Mouse (Mus musculus) Patski (cell line): ENCODE data around the gene Elf4. TPM values are rescaled to one million over a fixed set of nuclear protein-coding genes. Genes with fewer than 3 reads are reported as not detected.
A peak's percentile ranks its signal among the peaks of the same experiment; 100 is the strongest.

ENCODE experiments used
- ATAC-seq: fragments of 100-300 bp; one replicate; pipeline ENCODE4 v1.8.0; 2021
- CTCF ChIA-PET: fragments of 350-600 bp; sonication (Branson Sonifier 250); formaldehyde crosslinking; loops from one replicate; lab custom pipeline; 2022; ENCODE audit warnings: inconsistent platforms; lab: Charles Lee
- POLR2A ChIA-PET: fragments of 350-600 bp; sonication (Branson Sonifier 250); formaldehyde crosslinking; loops from one replicate; lab custom pipeline; 2022; ENCODE audit warnings: antibody characterized with exemption, inconsistent platforms; lab: Charles Lee
- DNase-seq: peaks from one replicate; pipeline ENCODE4 v3.0.0-alpha.2; 2011; ENCODE audit warnings: low read depth, low spot score
- H3K27me3 ChIP-seq: fragments of 371-371 bp; one replicate; pipeline ENCODE4 v1.5.1; 2021
- CTCF ChIP-seq: fragments of 100-300 bp; IDR thresholded peaks from one replicate; pipeline ENCODE4 v1.5.1; 2021
- in situ Hi-C: fragments of 300-500 bp; cut with MboI; formaldehyde crosslinking; loops from 3 replicates; pipeline ENCODE4 v1.11.1; 2018; ENCODE audit warnings: low pct_unique_long_range_greater_than_20kb, mixed read lengths
- polyA plus RNA-seq: library from polyadenylated mRNA; unstranded; gene quantifications from one replicate; pipeline ENCODE4 v1.2.3, GENCODE M21; 2021

The Elf4 gene
- polyA plus RNA-seq = 8.6 TPM

- ChIA-PET POLR2A (no interaction called here), CTCF (interaction anchor here (0.7 to 2.0 kb wide), 11 partner anchors 7 to 185 kb away, joined by 3 to 17 read pairs (median 4); no protein-coding TSS in a partner anchor)
- peak; percentile 69 for ATAC-seq
- in situ Hi-C loops = loop anchor here (5.0 to 10.0 kb wide), 2 partner anchors 41 to 188 kb away; no protein-coding TSS in a partner anchor
- TF ChIP-seq CTCF = no peak
- DNase-seq = no peak
- H3K27me3 ChIP-seq = no peaks in the 10 kb centered on the region
These were observed at the start of gene Elf4 for GRCm38 (mm10) chrX:48462754-48463507. Gene Elf4, minus strand, starts transcription at chrX:48463132.

GRCm38 (mm10) chrX:48493763-48494162 is 30.8 kb upstream of the Elf4 start:
- peaks cover 16% of the 10 kb centered on the region for H3K27me3 ChIP-seq
- CTCF ChIA-PET = interaction anchor here (1.2 kb wide), 1 partner anchor 11 kb away, joined by 3 read pairs; no protein-coding TSS in a partner anchor
- POLR2A ChIA-PET = no interaction called here
- no peak for DNase-seq
- no peak for ATAC-seq
- in situ Hi-C loops = no loop called here
- no peak for TF ChIP-seq CTCF

DNA sequence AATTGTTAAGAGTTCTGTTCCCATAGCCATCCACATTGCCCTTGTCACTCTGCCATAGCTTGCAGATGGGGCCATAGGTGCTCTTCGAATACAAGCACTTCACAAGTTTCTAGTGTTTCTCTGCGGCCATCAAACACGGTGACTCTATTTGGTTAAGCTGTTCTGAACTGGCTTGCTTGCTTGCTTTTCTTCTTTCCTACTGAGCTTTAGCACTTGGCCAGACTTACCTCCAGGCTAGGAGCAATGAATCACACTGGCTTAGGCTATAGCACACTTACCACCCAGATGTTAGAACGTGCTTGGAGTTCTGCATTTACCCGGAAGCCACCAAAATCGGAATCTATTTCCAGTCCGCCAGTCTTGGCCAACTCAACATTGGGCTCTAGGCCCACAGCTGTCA is 18.8 kb upstream of the Elf4 start:
- H3K27me3 ChIP-seq = peaks cover 34% of the 10 kb centered on the region
- ChIA-PET POLR2A (no interaction called here), CTCF (interaction anchor here (1.2 kb wide), 1 partner anchor 71 kb away, joined by 3 read pairs; no protein-coding TSS in a partner anchor)
- no peak for ATAC-seq
- TF ChIP-seq CTCF = no peak
- in situ Hi-C loops = no loop called here
- DNase-seq = no peak

GRCm38 (mm10) chrX:48481095-48481494 is 18.2 kb upstream of the Elf4 start:
- DNase-seq = no peak
- CTCF ChIA-PET = no interaction called here
- peaks cover 34% of the 10 kb centered on the region for H3K27me3 ChIP-seq
- in situ Hi-C loops = no loop called here
- POLR2A ChIA-PET = no interaction called here
- TF ChIP-seq CTCF = no peak
- ATAC-seq = no peak

- POLR2A ChIA-PET = no interaction called here
- DNase-seq (no peak), ATAC-seq (peak; percentile 32)
- in situ Hi-C loops = loop anchor here (10.0 kb wide), 1 partner anchor 193 kb away; no protein-coding TSS in a partner anchor
- CTCF ChIA-PET = no interaction called here
- TF ChIP-seq CTCF = no peak
- H3K27me3 ChIP-seq = peaks cover 6% of the 10 kb centered on the region
These were observed 4.5 kb upstream of the Elf4 start for GRCm38 (mm10) chrX:48467355-48467946.

- no peak for DNase-seq
- CTCF ChIA-PET = interaction anchor here (1.0 kb wide), 1 partner anchor 42 kb away, joined by 3 read pairs; no protein-coding TSS in a partner anchor
- in situ Hi-C loops = loop anchor here (10.0 kb wide), 1 partner anchor 191 kb away; no protein-coding TSS in a partner anchor
- POLR2A ChIA-PET = no interaction called here
- no peak for TF ChIP-seq CTCF
- H3K27me3 ChIP-seq = peaks cover 6% of the 10 kb centered on the region
- ATAC-seq = no peak
These were observed 3.2 kb upstream of the Elf4 start for GRCm38 (mm10) chrX:48466174-48466573.

GRCm38 (mm10) chrX:48464436-48464835 is 1.5 kb upstream of the Elf4 start:
- in situ Hi-C loops = loop anchor here (5.0 to 10.0 kb wide), 2 partner anchors 42 to 190 kb away; no protein-coding TSS in a partner anchor
- TF ChIP-seq CTCF = no peak
- peaks cover 4% of the 10 kb centered on the region for H3K27me3 ChIP-seq
- ATAC-seq (no peak), DNase-seq (no peak)
- POLR2A ChIA-PET = no interaction called here
- CTCF ChIA-PET = no interaction called here

DNA sequence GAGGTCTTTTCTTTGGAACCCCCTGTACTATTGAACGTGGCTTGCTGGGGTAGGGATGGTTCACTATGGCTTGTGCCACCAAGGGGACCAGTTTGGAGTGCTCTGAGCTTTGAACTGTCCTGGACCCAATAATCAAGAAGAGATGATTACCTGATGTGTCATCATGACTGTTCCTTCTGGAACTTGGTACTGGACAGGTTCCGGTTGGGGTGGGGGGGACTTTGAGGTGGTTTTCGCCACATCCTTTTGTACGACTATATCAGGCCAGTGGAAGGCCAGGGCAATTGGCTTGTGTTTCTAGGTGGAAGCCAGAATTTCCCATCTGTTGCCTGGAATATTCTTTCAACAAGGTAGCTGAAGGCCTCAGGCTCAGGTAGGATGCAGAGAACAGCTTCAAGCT is 704 bp upstream of the Elf4 start:
- ATAC-seq (no peak), DNase-seq (no peak)
- TF ChIP-seq CTCF = no peak
- no peaks in the 10 kb centered on the region for H3K27me3 ChIP-seq
- ChIA-PET CTCF (interaction anchor here (0.9 to 2.0 kb wide), 4 partner anchors 8 to 40 kb away, joined by 3 to 17 read pairs (median 4); no protein-coding TSS in a partner anchor), POLR2A (no interaction called here)
- in situ Hi-C loops = loop anchor here (5.0 to 10.0 kb wide), 2 partner anchors 41 to 189 kb away; no protein-coding TSS in a partner anchor

- in situ Hi-C loops = loop anchor here (5.0 to 10.0 kb wide), 2 partner anchors 40 to 187 kb away; no protein-coding TSS in a partner anchor
- no peak for TF ChIP-seq CTCF
- H3K27me3 ChIP-seq = no peaks in the 10 kb centered on the region
- POLR2A ChIA-PET = no interaction called here
- no peak for DNase-seq
- CTCF ChIA-PET = interaction anchor here (0.7 to 2.0 kb wide), 9 partner anchors 9 to 184 kb away, joined by 3 to 17 read pairs (median 4); no protein-coding TSS in a partner anchor
- ATAC-seq = no peak
These were observed 635 bp downstream of the Elf4 start for GRCm38 (mm10) chrX:48462297-48462696.

GRCm38 (mm10) chrX:48461006-48461405 is 1.9 kb downstream of the Elf4 start:
- TF ChIP-seq CTCF = no peak
- POLR2A ChIA-PET = no interaction called here
- in situ Hi-C loops = loop anchor here (5.0 to 10.0 kb wide), 2 partner anchors 39 to 186 kb away; no protein-coding TSS in a partner anchor
- no peak for DNase-seq
- no peaks in the 10 kb centered on the region for H3K27me3 ChIP-seq
- ATAC-seq = no peak
- CTCF ChIA-PET = interaction anchor here (1.8 to 2.0 kb wide), 2 partner anchors 8 to 50 kb away, joined by 4 to 7 read pairs; no protein-coding TSS in a partner anchor
